Mouse (Mus musculus) cerebellum, adult 11-12 months (tissue): ENCODE measurements around the gene Surf2.
"Not testable (repeated sequence)": the region's sequence is repeated elsewhere in the genome, so short reads cannot be mapped to it uniquely, and the experiment has no call there.

Source experiments
- DNase-seq: peaks from one replicate; pipeline ENCODE4 v3.0.0; 2022

Surf2 gene

GRCm38 (mm10) chr2:26915927-26916728, at the start of gene Surf2, which contains the start of gene Surf1:
Surf2 (plus strand) TSS chr2:26916367.
Surf1 (minus strand) TSS chr2:26916530.
- peak; percentile 83 for DNase-seq

- DNase-seq = no peak
These were observed 45.5 kb upstream of the Surf2 start for GRCm38 (mm10) chr2:26870666-26871065.

GRCm38 (mm10) chr2:26878571-26878970, 37.6 kb upstream of the Surf2 start:
- no peak for DNase-seq

- DNase-seq = not testable (repeated sequence)
These were observed 30.6 kb upstream of the Surf2 start for GRCm38 (mm10) chr2:26885541-26885940.

GRCm38 (mm10) chr2:26886170-26886569, 30.0 kb upstream of the Surf2 start:
- not testable (repeated sequence) for DNase-seq

- DNase-seq = no peak
These were observed 20.3 kb upstream of the Surf2 start for GRCm38 (mm10) chr2:26895898-26896297.

- DNase-seq = no peak
These were observed 15.4 kb upstream of the Surf2 start for GRCm38 (mm10) chr2:26900731-26901130.

GRCm38 (mm10) chr2:26901834-26902400, 14.2 kb upstream of the Surf2 start:
- no peak for DNase-seq

- DNase-seq = peak; percentile 96
These were observed 13.5 kb upstream of the Surf2 start, which contains the start of gene Surf6 for GRCm38 (mm10) chr2:26902467-26903220. Surf6 (minus strand) TSS chr2:26902879.

- DNase-seq = no peak
These were observed 12.9 kb upstream of the Surf2 start for GRCm38 (mm10) chr2:26903311-26903710.

- no peak for DNase-seq
These were observed 10.2 kb upstream of the Surf2 start for GRCm38 (mm10) chr2:26905936-26906335.

- no peak for DNase-seq
These were observed 9.7 kb upstream of the Surf2 start for GRCm38 (mm10) chr2:26906431-26906830.

- DNase-seq = no peak
These were observed 9.1 kb upstream of the Surf2 start for GRCm38 (mm10) chr2:26907109-26907508.

GRCm38 (mm10) chr2:26908710-26909386, 7.3 kb upstream of the Surf2 start:
- no peak for DNase-seq

GRCm38 (mm10) chr2:26909387-26909784, 6.8 kb upstream of the Surf2 start:
- DNase-seq = no peak

- DNase-seq = peak; percentile 99
These were observed 5.8 kb upstream of the Surf2 start, which contains the start of the genes Med22 and Rpl7a for GRCm38 (mm10) chr2:26910124-26910993. Med22 (minus strand) TSS chr2:26910677. Rpl7a (plus strand) TSS chr2:26910764.

- no peak for DNase-seq
These were observed 5.0 kb upstream of the Surf2 start for GRCm38 (mm10) chr2:26910994-26911765.

GRCm38 (mm10) chr2:26912253-26912770, 3.9 kb upstream of the Surf2 start:
- no peak for DNase-seq

GRCm38 (mm10) chr2:26913416-26914147, 2.6 kb upstream of the Surf2 start:
- no peak for DNase-seq
